Mouse (Mus musculus) CH12F3 (cell line): ENCODE data around the gene Brca2.

Experiments used
- in situ Hi-C: fragments of 300-500 bp; cut with MboI; formaldehyde crosslinking; loops from 2 replicates; pipeline ENCODE4 v1.14.3; 2020; ENCODE audit warnings: low sequenced_read_pairs

The Brca2 gene

DNA sequence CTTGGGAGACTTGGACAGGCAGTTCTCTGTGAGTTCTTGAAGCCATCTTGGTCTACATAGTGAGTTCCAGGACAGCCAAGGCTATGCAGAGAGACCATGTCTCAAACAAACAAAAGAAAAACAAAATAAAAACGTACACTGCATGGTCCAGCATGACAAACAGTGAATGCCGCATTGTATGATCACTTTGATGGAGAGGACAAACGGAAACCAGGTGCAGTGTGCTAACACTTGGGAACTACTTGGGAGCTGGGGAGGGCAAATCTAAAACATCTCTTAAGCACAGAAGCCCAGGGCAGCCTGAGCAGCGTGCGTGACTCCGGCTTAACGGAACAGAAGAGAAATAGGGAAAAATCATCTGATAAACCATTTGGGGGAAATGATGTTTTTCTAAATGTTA is 74.7 kb downstream of the Brca2 start, which contains the start of gene N4bp2l1:
Gene N4bp2l1, minus strand, starts transcription at position 101 of the 400 bp plus-strand sequence.
- in situ Hi-C loops, result no loop called here

DNA sequence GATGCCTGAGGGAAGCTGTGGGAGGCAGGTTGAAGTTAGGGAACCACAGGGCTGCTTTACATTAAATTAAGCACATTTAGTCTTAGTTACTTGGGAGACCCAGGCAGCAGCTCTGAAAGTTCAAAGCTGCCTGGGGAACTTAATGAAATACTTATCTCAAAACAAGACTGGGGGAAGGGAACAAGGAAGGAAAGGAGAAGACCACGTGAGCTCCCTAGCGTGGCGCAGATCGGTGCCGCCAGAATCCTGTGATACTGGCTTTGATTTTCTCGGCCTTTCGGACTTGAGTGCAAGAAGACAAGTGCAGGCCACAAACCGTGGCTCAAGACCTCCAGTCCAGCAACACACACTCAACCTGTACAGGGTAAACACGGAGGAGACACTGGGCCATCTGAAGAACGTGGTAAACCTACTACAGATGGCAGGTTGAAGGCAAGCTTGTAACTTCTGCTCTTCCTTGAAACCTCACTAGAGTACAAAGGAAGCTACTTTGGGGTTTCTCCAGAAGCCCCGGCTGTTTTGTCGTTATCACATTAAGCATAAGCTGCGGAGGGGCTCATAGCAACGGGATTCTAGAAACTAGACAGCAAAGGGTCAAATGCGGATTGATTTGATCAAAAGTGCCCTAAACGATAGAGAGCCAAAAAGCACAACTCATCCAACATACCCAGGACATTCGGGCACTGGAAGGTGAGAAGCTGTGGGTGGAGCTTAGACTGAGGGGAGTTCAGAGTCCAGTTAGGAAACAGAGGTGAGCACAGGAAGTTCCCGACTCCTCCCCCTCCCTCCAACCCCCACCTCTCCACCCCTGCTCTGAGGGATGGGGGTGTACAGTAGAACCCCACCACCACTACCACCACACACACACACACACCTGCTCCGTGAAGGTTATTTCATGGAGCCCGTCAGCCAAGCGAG is 76.0 kb downstream of the Brca2 start:
- in situ Hi-C loops, result no loop called here

DNA sequence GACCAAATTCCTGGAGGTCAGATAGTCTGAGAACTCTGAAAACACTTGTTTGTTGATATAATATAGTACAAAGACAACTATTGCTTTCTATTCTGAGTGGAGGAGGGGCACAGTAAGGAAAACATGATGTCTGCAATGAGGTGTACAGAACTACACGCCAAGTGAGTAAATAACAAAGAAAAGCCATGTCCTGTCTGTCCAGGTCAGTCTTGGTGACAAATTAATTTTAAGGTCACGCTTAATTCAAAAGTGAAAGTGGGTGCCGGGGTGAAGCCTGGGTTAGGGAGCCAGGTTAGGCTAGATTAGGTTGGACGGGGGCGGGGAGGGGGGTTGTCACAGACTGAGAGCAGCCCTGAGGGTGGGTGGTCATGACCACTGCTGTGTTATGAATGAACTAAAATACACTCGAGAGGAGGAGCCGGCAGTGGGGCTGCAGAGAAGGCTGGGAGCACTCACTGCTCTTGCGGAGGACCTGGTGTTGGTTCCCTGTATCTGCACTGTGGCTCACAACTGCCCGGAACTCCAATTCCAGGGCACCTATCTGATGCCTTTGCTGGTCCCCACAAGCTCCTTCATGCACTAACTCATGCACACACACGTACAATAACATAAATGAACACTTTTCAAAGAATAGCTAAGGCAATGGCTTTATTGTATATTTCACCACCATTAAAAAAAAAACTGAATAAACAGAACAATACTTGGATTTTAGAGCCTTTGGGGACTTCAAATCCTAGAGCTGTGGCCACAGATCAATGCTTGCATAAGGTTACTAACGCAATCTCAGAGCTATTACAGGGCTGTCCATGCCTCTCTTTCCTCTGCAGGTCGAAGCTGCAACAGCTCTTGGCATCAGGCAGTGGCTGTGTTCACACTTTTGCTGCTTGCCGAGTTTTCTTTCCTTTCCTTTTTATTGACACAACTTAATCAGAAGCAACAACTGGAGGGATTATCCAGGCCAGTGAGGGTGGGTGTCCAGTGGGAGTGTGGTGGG is 77.2 kb downstream of the Brca2 start:
- in situ Hi-C loops, result no loop called here

DNA sequence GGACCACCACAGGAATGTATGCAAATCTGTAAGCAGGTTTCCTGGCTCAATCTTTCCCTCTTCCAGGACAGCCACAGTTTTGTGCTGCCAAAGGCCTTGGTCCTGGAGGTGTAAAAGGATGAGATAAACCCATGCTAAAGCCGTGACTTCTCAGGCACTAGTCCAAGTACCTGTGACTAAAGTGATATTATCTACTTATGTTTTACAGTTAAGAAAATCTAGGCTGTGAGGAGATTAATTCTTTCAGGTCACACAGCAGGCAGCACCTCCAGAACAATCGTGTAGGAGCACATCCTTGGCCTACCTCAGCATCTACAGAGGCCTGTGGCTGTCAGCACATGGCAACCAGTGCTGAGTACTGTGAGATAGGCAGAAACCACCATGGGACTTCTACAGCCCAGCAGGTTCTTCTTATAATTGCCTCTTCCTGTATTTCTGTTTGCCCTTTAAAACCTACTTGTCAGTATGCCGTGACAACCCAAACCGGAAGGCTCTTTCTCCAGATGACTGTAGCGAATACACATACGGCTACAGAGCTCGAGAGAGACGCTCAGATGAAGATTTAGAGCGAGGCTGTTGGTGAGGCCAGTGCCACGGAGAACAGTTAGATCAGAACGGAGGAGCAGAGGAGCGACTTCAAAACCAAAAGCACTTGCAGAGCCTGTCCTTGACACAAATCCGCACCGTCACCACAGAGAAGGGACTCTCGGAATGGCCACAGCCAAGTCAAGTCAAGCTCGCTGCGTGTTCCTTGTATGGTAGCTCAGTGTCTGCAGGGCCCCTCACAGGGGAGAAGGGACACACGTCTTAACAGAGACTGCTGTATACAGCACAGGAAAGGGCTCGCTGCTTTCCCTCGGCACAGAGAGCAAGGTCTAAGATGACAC is 78.4 kb downstream of the Brca2 start:
- in situ Hi-C loops, result no loop called here

DNA sequence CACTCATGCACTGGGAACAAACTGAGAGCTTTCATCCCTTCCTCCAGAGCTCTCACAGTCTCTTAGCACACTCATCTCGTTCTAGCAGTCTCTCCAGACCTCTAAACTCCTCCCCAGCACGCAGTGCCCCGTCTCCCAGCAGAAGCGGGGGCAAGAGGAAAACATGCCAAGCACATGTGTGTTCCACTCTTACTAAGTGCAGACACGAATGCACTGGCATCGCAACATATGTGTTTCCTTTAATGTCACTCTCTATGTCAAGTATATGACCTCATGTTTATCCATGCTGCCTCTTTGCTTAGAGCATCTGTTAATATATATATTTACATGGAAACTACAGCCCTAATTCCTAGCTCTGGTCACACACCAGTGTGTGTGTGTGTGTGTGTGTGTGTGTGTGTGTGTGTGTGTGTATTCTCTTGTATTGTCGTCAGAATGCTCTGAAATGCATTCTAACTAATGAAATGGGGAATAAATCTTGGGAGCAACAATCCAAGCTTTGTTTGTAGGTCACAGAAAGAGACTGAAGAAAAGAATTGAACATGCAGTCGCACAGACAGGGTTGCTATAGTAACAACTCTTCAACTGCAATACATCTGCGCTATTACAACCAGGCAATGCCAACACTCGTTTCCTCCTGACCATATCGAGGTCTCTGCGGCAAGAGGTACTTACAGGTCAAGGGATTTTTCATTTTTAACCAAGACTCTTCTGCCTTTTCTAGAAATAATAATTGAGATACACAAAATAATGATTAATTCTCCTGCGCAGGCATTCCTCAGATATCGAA is 79.2 kb downstream of the Brca2 start:
- in situ Hi-C loops, result no loop called here

DNA sequence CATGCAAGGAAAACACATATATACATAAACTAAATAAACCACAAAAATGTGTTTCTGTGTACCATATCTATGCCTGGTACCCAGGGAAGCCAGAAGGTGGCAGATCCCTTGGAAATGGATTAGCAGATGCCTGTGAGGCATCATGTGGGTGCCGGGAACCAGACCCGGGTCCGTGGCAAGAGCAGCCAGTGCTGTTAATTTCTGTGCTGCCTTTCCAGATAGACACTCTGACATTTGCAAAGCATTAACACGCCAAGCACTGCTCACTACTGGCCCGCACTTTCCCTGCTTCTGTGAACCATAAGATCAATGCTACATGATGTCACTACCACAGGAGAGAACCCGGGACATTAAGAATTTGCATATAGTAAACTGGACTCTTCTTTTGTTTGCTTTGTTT is 83.7 kb downstream of the Brca2 start:
- in situ Hi-C loops, result no loop called here

DNA sequence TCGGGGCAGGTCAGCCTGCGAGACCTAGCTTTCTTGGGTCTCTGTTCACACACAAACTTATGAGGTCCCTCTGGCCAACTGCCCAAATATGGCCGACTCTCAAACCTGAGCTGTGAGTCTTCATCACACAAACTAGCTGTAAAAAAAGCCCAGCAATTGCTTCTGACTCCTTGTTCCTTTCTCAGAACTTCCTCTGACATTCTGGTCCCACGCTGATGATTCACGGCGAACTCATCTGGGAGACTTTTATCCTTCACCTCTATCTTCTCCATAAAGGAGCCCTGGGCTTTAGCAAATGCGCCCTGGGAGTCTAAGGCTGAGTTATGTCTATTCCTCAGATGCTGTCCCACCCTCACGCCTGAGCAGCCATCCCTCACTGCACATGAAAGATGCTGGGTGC is 85.2 kb downstream of the Brca2 start:
- in situ Hi-C loops, result no loop called here

DNA sequence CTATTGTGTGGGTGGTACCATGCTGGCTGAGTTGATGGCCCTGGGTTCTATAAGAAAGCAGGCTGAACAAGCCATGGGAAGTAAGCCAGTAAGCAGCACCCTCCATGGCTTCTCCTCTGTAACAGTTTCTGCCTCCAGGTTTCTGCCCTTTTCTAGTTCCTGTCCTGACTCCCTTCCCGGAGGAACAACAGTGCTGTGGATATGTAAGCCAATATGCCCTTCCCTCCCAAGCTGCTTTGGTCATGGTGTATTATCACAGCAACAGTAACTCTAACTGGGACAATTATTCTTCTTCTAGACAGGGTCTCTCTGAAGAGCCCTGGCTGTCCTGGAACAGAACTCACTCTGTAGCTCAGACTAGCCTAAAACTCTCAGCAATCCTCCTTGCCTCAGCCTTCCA is 88.7 kb downstream of the Brca2 start:
- in situ Hi-C loops, result no loop called here

DNA sequence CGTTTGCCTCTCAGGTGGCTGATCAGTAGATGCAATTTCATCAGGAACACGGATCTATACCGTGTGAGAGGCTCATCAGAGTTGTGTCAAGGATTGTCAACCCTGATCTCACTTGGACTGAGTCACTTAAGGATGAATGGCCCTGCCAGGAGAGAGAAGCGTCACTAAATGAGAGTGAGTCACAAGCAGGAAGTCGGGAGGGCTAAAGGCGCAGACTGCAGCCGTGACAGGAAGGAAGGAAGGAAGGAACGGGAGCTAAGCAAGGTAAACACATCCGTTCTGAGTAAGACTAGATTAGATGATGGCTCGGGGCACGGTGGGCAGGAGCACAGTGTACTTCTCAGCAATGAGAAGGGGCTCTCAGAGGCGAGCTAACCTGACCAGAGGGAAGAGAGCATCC is 89.3 kb downstream of the Brca2 start:
- in situ Hi-C loops, result no loop called here

DNA sequence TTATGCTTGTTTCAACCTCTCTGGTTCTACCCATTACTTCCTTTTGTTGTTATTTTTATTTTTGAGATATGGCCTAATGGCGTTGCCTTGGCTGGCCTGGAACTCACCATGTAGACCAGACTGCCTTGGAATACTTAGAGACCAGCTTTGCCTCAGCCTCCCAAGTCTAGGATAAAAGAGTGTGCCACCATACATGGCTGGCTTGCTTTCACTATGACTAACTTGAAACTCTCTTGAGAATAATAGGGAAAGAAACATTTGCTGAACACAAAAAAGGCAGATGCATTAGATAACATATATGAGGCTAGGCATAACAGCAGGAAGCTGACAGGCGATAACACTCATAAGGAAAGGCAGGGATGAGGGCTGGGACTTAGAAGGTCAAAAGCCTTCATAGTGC is 91.6 kb downstream of the Brca2 start:
- in situ Hi-C loops, result no loop called here

DNA sequence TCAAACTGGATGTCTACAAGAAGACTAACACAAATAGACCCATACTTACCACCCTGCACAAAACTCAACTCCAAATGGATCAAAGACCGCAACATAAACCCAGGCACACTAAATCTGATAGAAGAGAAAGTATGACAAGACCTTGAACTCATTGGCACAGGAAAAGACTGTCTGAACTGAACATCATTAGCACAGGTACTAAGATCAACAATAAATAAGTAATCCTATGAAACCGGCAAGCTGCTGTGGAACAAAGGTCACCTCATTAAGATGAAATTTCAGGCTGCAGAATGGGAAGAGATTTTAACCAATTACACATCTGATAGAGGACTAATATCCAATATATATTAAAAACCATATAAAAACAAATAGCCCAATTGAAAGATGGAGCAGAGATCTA is 93.8 kb downstream of the Brca2 start:
- in situ Hi-C loops, result no loop called here

DNA sequence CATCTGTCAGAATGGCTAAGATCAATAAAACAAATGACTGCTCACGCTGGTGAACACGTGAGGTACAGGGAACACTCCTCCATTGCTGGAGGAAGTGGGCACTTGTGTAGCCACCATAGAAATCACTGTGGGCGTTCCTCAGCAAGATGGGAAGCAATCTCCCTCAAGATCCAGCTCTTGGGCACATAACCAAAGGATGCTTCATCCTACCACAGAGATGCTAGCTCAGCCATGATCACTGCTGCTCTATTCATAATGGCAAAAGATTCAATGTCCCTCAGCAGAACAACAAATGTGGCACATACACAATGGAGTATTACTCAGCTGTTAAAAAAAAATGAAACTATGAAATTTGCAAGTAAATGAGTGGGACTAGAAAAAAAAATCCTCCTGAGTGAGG is 94.3 kb downstream of the Brca2 start:
- in situ Hi-C loops, result no loop called here

DNA sequence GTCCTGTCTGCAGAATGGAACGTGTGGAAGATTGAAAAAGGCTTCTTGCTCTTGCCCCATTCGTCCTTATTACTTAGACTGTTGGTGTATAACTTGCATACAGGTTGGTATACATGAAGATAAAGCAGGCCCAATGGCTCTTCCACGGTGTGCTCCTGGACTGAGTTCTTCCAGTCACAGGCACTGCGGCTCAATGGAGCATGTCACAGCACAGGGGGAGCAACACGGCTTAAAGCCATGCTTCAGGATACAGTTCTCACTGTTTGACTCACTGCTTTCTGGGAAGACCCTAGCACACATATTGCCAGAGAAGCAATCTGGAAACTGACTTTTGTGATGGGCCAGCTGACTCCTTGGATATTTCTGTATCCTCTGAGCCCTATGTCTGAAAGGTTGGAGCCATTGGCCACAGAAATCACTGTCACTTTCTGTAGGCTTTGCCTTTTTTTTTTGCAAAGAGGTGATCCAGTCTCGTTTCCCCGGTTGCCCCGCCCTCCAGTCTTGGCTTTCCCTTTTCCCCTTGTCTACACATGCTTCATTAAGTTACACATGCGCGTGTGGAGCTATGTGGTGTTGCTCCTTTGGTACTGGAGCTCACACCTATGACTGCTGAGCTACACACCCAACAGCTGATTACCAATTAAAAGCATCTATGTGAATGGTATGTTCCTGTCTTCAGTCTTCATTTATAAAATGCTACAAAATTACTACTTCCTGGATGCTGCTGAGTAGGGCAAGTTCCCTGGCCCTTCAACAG is 96.3 kb downstream of the Brca2 start:
- in situ Hi-C loops, result no loop called here
